Mouse (Mus musculus) embryonic facial prominence, embryonic 12.5 days (tissue): ENCODE results near the gene Zfp292. TPM values are rescaled to one million over a fixed set of nuclear protein-coding genes. Genes with fewer than 3 reads are reported as not detected.
"Not testable (repeated sequence)": the region's sequence is repeated elsewhere in the genome, so short reads cannot be mapped to it uniquely, and the experiment has no call there.

Experiments
- ATAC-seq: fragments of 200-750 bp; cut with Nextera tagmentation; 2 replicates; pipeline ENCODE4 v1.8.0; 2017; ENCODE audit not compliant: insufficient number of reproducible peaks, insufficient read depth, low FRiP score, low TSS enrichment
- H3K27ac ChIP-seq: fragments of 300-500 bp; sonication (generic); 2 replicates; pipeline ENCODE4 v1.5.1; 2016; ENCODE audit warnings: mild to moderate bottlenecking
- H3K27me3 ChIP-seq: fragments of 300-500 bp; sonication (generic); 2 replicates; pipeline ENCODE4 v1.6.1; 2016; ENCODE audit warnings: mild to moderate bottlenecking, moderate library complexity
- H3K36me3 ChIP-seq: fragments of 300-500 bp; sonication (generic); 2 replicates; pipeline ENCODE4 v1.6.1; 2016; ENCODE audit warnings: mild to moderate bottlenecking
- H3K4me1 ChIP-seq: fragments of 300-500 bp; sonication (generic); 2 replicates; pipeline ENCODE4 v1.6.1; 2016
- H3K4me2 ChIP-seq: fragments of 300-500 bp; sonication (generic); replicated peaks from 2 replicates; pipeline ENCODE4 v1.6.1; 2016; ENCODE audit warnings: mild to moderate bottlenecking, moderate library complexity
- H3K4me3 ChIP-seq: fragments of 300-500 bp; sonication (generic); 2 replicates; pipeline ENCODE4 v1.5.1; 2016; ENCODE audit warnings: mild to moderate bottlenecking
- H3K9ac ChIP-seq: fragments of 300-500 bp; sonication (generic); 2 replicates; pipeline ENCODE4 v1.6.1; 2016; ENCODE audit warnings: mild to moderate bottlenecking, moderate library complexity
- H3K9me3 ChIP-seq: fragments of 300-500 bp; sonication (generic); 2 replicates; pipeline ENCODE4 v1.6.1; 2016; ENCODE audit warnings: mild to moderate bottlenecking, moderate library complexity
- WGBS: fragments of 180-500 bp; shearing (Covaris S2); methylation state at CpG from one replicate; pipeline ENCODE4 v1.1.7; 2016; 5-methylcytosine and 5-hydroxymethylcytosine counted together
- polyA plus RNA-seq: library from polyadenylated mRNA; unstranded; fragments of >200 nt; fragmentation: Nextera tagmentation; extraction: Ambion mirVana; gene quantifications from 2 replicates; pipeline ENCODE4 v1.2.1, GENCODE M21; 2016

The Zfp292 gene
- 26.9 and 27.9 TPM in 2 replicates for polyA plus RNA-seq

- peak within 1 kb of the TSS; percentile 92 for H3K4me3 ChIP-seq
- H3K4me1 ChIP-seq, result peaks cover 7% of the 10 kb centered on the region
- WGBS, result under 1% methylated on average over 44 of the region's 44 CpGs
- 0 out of 2 replicates have a peak, but pooled peaks cover 8% of the 10 kb centered on the region for H3K36me3 ChIP-seq
- peak within 1 kb of the TSS; percentile 99 for H3K27ac ChIP-seq
- peak within 1 kb of the TSS; percentile 97 for H3K9ac ChIP-seq
- H3K27me3 ChIP-seq, result no peaks in the 10 kb centered on the region
- H3K9me3 ChIP-seq, result no peaks in the 10 kb centered on the region
- peak within 1 kb of the TSS; percentile 73 for H3K4me2 ChIP-seq
- ATAC-seq, result peak; percentile 93
Observed at GRCm38 (mm10) chr4:34882818-34883217, at the start of gene Zfp292. Gene Zfp292, minus strand, starts transcription at chr4:34882960.

GRCm38 (mm10) chr4:34928386-34928785 is 45.6 kb upstream of the Zfp292 start:
- H3K9me3 ChIP-seq, H3K4me3 ChIP-seq, H3K9ac ChIP-seq, H3K4me2 ChIP-seq, ATAC-seq, H3K27me3 ChIP-seq, H3K4me1 ChIP-seq, H3K27ac ChIP-seq, H3K36me3 ChIP-seq: not testable (repeated sequence)
- 68% methylated on average over 7 of the region's 7 CpGs for WGBS

- no peak overlapping the region for H3K27ac ChIP-seq
- no peaks in the 10 kb centered on the region for H3K36me3 ChIP-seq
- no peak overlapping the region for H3K4me2 ChIP-seq
- 63% methylated on average over 6 of the region's 6 CpGs for WGBS
- H3K9ac ChIP-seq, result no peak overlapping the region
- no peak for ATAC-seq
- H3K4me1 ChIP-seq, result no peaks in the 10 kb centered on the region
- H3K4me3 ChIP-seq, result no peak overlapping the region
- H3K9me3 ChIP-seq, result no peaks in the 10 kb centered on the region
- no peaks in the 10 kb centered on the region for H3K27me3 ChIP-seq
Observed at GRCm38 (mm10) chr4:34922177-34922870, 39.6 kb upstream of the Zfp292 start.

- H3K9me3 ChIP-seq, result no peaks in the 10 kb centered on the region
- ATAC-seq, result no peak
- 52% methylated on average over 7 of the region's 7 CpGs for WGBS
Observed at GRCm38 (mm10) chr4:34917400-34917799, 34.6 kb upstream of the Zfp292 start.

GRCm38 (mm10) chr4:34912171-34912570 is 29.4 kb upstream of the Zfp292 start:
- Histone ChIP-seq H3K4me1 (no peaks in the 10 kb centered on the region; the same call in 1 of the 2 replicates), H3K4me3 (no peak overlapping the region), H3K9me3 (no peaks in the 10 kb centered on the region), H3K9ac (no peak overlapping the region), H3K27ac (no peak overlapping the region), H3K27me3 (no peaks in the 10 kb centered on the region), H3K36me3 (no peaks in the 10 kb centered on the region), H3K4me2 (no peak overlapping the region)
- ATAC-seq, result no peak
- 71% methylated on average over 3 of the region's 3 CpGs for WGBS

More at GRCm38 (mm10) chr4:34917400-34917799, 34.6 kb upstream of the Zfp292 start:
- no peak overlapping the region for H3K4me2 ChIP-seq
- H3K4me1 ChIP-seq, result no peaks in the 10 kb centered on the region
- no peak overlapping the region for H3K27ac ChIP-seq
- no peaks in the 10 kb centered on the region for H3K27me3 ChIP-seq
- H3K36me3 ChIP-seq, result no peaks in the 10 kb centered on the region
- no peak overlapping the region for H3K4me3 ChIP-seq
- H3K9ac ChIP-seq, result no peak overlapping the region

GRCm38 (mm10) chr4:34911401-34911800 is 28.6 kb upstream of the Zfp292 start:
- H3K9me3 ChIP-seq, result no peaks in the 10 kb centered on the region
- H3K4me1 ChIP-seq, result no peaks in the 10 kb centered on the region; the same call in 1 of the 2 replicates
- WGBS, result 56% methylated on average over 3 of the region's 3 CpGs
- no peak for ATAC-seq
- H3K4me3 ChIP-seq, result no peak overlapping the region
- no peaks in the 10 kb centered on the region for H3K36me3 ChIP-seq
- H3K27ac ChIP-seq, result no peak overlapping the region
- no peak overlapping the region for H3K9ac ChIP-seq
- no peak overlapping the region for H3K4me2 ChIP-seq
- H3K27me3 ChIP-seq, result no peaks in the 10 kb centered on the region

GRCm38 (mm10) chr4:34908127-34908526 is 25.4 kb upstream of the Zfp292 start:
- Histone ChIP-seq H3K27me3 (no peaks in the 10 kb centered on the region), H3K4me1 (no peaks in the 10 kb centered on the region; the same call in 1 of the 2 replicates), H3K9me3 (no peaks in the 10 kb centered on the region), H3K36me3 (no peaks in the 10 kb centered on the region), H3K27ac (no peak overlapping the region), H3K9ac (no peak overlapping the region), H3K4me2 (no peak overlapping the region), H3K4me3 (no peak overlapping the region)
- WGBS, result 86% methylated on average over 7 of the region's 7 CpGs
- no peak for ATAC-seq

GRCm38 (mm10) chr4:34907026-34907425 is 24.3 kb upstream of the Zfp292 start:
- H3K9ac ChIP-seq, result no peak overlapping the region
- WGBS, result 38% methylated on average over 14 of the region's 14 CpGs
- no peaks in the 10 kb centered on the region for H3K9me3 ChIP-seq
- no peak overlapping the region for H3K27ac ChIP-seq
- no peaks in the 10 kb centered on the region for H3K27me3 ChIP-seq
- H3K36me3 ChIP-seq, result no peaks in the 10 kb centered on the region
- H3K4me2 ChIP-seq, result no peak overlapping the region
- H3K4me3 ChIP-seq, result no peak overlapping the region
- H3K4me1 ChIP-seq, result no peaks in the 10 kb centered on the region; the same call in 1 of the 2 replicates
- ATAC-seq, result no peak

- no peaks in the 10 kb centered on the region; the same call in 1 of the 2 replicates for H3K4me1 ChIP-seq
- no peaks in the 10 kb centered on the region for H3K9me3 ChIP-seq
- no peaks in the 10 kb centered on the region for H3K27me3 ChIP-seq
- no peak for ATAC-seq
- H3K9ac ChIP-seq, result no peak overlapping the region
- H3K36me3 ChIP-seq, result no peaks in the 10 kb centered on the region
- H3K4me2 ChIP-seq, result no peak overlapping the region
- 67% methylated on average over 4 of the region's 4 CpGs for WGBS
- H3K4me3 ChIP-seq, result no peak overlapping the region
- no peak overlapping the region for H3K27ac ChIP-seq
Observed at GRCm38 (mm10) chr4:34906151-34906550, 23.4 kb upstream of the Zfp292 start.

- H3K27ac ChIP-seq, result no peak overlapping the region
- no peaks in the 10 kb centered on the region for H3K27me3 ChIP-seq
- ATAC-seq, result no peak
- 69% methylated on average over 5 of the region's 5 CpGs for WGBS
- H3K4me1 ChIP-seq, result no peaks in the 10 kb centered on the region; the same call in 1 of the 2 replicates
- no peak overlapping the region for H3K9ac ChIP-seq
- H3K4me3 ChIP-seq, result no peak overlapping the region
- no peaks in the 10 kb centered on the region for H3K36me3 ChIP-seq
- H3K4me2 ChIP-seq, result no peak overlapping the region
- no peaks in the 10 kb centered on the region for H3K9me3 ChIP-seq
Observed at GRCm38 (mm10) chr4:34905396-34905795, 22.6 kb upstream of the Zfp292 start.

GRCm38 (mm10) chr4:34901582-34901981 is 18.8 kb upstream of the Zfp292 start:
- not testable (repeated sequence) for ATAC-seq, H3K27me3 ChIP-seq, H3K4me1 ChIP-seq, H3K36me3 ChIP-seq, H3K9ac ChIP-seq, H3K4me3 ChIP-seq, H3K27ac ChIP-seq, H3K9me3 ChIP-seq, H3K4me2 ChIP-seq
- 60% methylated on average over 3 of the region's 3 CpGs for WGBS

- 63% methylated on average over 4 of the region's 4 CpGs for WGBS
- ATAC-seq, result no peak
- Histone ChIP-seq H3K9me3 (no peaks in the 10 kb centered on the region), H3K9ac (no peak overlapping the region), H3K4me2 (no peak overlapping the region), H3K36me3 (no peaks in the 10 kb centered on the region), H3K27ac (no peak overlapping the region), H3K4me1 (no peaks in the 10 kb centered on the region; the same call in 1 of the 2 replicates), H3K4me3 (no peak overlapping the region), H3K27me3 (no peaks in the 10 kb centered on the region)
Observed at GRCm38 (mm10) chr4:34901166-34901565, 18.4 kb upstream of the Zfp292 start.
